Mouse (Mus musculus) liver, embryonic 14.5 days (tissue): ENCODE data around the gene Kdm6a.

ENCODE experiments used
- CTCF ChIP-seq: IDR thresholded peaks from 2 replicates; pipeline ENCODE4 v1.5.1; 2016; ENCODE audit warnings: antibody characterized with exemption, low read depth, control low read depth
- EP300 ChIP-seq: IDR thresholded peaks from 2 replicates; pipeline ENCODE4 v1.6.1; 2016; ENCODE audit warnings: antibody characterized with exemption, low read depth

GRCm38 (mm10) chrX:18239572-18239971 lies 77.2 kb downstream of the Kdm6a start:
- TF ChIP-seq EP300 (no peak), CTCF (no peak)
